Mouse (Mus musculus) bone marrow macrophage, adult 2 months (primary cell): ENCODE results near the gene Banf1.

Experiments
- CTCF ChIP-seq: IDR thresholded peaks from 2 replicates; pipeline ENCODE4 v1.5.1; 2012; ENCODE audit warnings: low read depth, mild to moderate bottlenecking, low read length, moderate library complexity
- POLR2A ChIP-seq: IDR thresholded peaks from 2 replicates; pipeline ENCODE4 v1.6.1; 2012; ENCODE audit warnings: mild to moderate bottlenecking, low read depth, low read length, borderline replicate concordance

- TF ChIP-seq CTCF (no peak), POLR2A (no peak)
Observed at GRCm38 (mm10) chr19:5374177-5374576, 7.2 kb upstream of the Banf1 start.
